Mouse (Mus musculus) testis, adult 2 months (tissue): ENCODE data around the gene Syt2.
A peak's percentile ranks its signal among the peaks of the same experiment; 100 is the strongest.

Experiments used
- CTCF ChIP-seq: fragments of 200-500 bp; IDR thresholded peaks from 2 replicates; pipeline ENCODE4 v1.5.1; 2012; ENCODE audit warnings: low read depth, mild to moderate bottlenecking, inconsistent platforms, low read length, moderate library complexity; ENCODE audit not compliant: control insufficient read depth, insufficient read depth, insufficient replicate concordance
- POLR2A ChIP-seq: fragments of 200-500 bp; IDR thresholded peaks from 2 replicates; pipeline ENCODE4 v1.6.1; 2012; ENCODE audit warnings: low read depth, mild to moderate bottlenecking, inconsistent platforms, low read length, moderate library complexity; ENCODE audit not compliant: control insufficient read depth

- TF ChIP-seq CTCF (peak; percentile 8; the same call in 1 of the 2 replicates), POLR2A (no peak)
These were observed 34.1 kb downstream of the Syt2 start for GRCm38 (mm10) chr1:134680617-134681016.
